Mouse (Mus musculus) limb, embryonic 13.5 days (tissue): ENCODE results near the gene Lrp2bp. TPM values are rescaled to one million over a fixed set of nuclear protein-coding genes. Genes with fewer than 3 reads are reported as not detected.

Source experiments
- ATAC-seq: fragments of 200-750 bp; cut with Nextera tagmentation; 2 replicates; pipeline ENCODE4 v1.8.0; 2017; ENCODE audit warnings: low read depth, moderate number of reproducible peaks, moderate TSS enrichment; ENCODE audit not compliant: low FRiP score
- H3K27ac ChIP-seq: fragments of 300-500 bp; sonication (generic); 2 replicates; pipeline ENCODE4 v1.5.1; 2015; ENCODE audit warnings: inconsistent platforms, mild to moderate bottlenecking, moderate library complexity
- H3K27me3 ChIP-seq: fragments of 300-500 bp; sonication (generic); 2 replicates; pipeline ENCODE4 v1.6.1; 2015; ENCODE audit warnings: mild to moderate bottlenecking, inconsistent platforms
- H3K36me3 ChIP-seq: fragments of 300-500 bp; sonication (generic); 2 replicates; pipeline ENCODE4 v1.6.1; 2015; ENCODE audit warnings: inconsistent platforms, mild to moderate bottlenecking, moderate library complexity
- H3K4me1 ChIP-seq: fragments of 300-500 bp; sonication (generic); 2 replicates; pipeline ENCODE4 v1.6.1; 2015; ENCODE audit warnings: inconsistent platforms
- H3K4me2 ChIP-seq: fragments of 300-500 bp; sonication (generic); replicated peaks from 2 replicates; pipeline ENCODE4 v1.6.1; 2015; ENCODE audit warnings: inconsistent platforms, mild to moderate bottlenecking, moderate library complexity
- H3K4me3 ChIP-seq: fragments of 300-500 bp; sonication (generic); 2 replicates; pipeline ENCODE4 v1.5.1; 2015; ENCODE audit warnings: moderate library complexity, mild to moderate bottlenecking, inconsistent platforms
- H3K9ac ChIP-seq: fragments of 300-500 bp; sonication (generic); 2 replicates; pipeline ENCODE4 v1.6.1; 2015; ENCODE audit warnings: mild to moderate bottlenecking, inconsistent platforms
- H3K9me3 ChIP-seq: fragments of 300-500 bp; sonication (generic); 2 replicates; pipeline ENCODE4 v1.6.1; 2016; ENCODE audit warnings: inconsistent platforms
- WGBS: fragments of 180-500 bp; shearing (Covaris S2); methylation state at CpG from one replicate; pipeline ENCODE4 v1.1.7; 2015; 5-methylcytosine and 5-hydroxymethylcytosine counted together
- polyA plus RNA-seq: library from polyadenylated mRNA; unstranded; fragments of >200 nt; fragmentation: Nextera tagmentation; extraction: Ambion mirVana; gene quantifications from 2 replicates; pipeline ENCODE4 v1.2.1, GENCODE M21; 2015

The Lrp2bp gene
- polyA plus RNA-seq, 1 experiment from 2014 or later: 0.28 TPM

GRCm38 (mm10) chr8:46040260-46040659 lies 41.2 kb downstream of the Lrp2bp start:
- no peak overlapping the region for H3K4me3 ChIP-seq
- no peak overlapping the region; the same call in 1 of the 2 replicates for H3K9ac ChIP-seq
- H3K9me3 ChIP-seq: no peaks in the 10 kb centered on the region
- peaks cover 39% of the 10 kb centered on the region for H3K36me3 ChIP-seq
- no peak for ATAC-seq
- 53% methylated on average over 13 of the region's 13 CpGs for WGBS
- no peaks in the 10 kb centered on the region for H3K27me3 ChIP-seq
- no peak overlapping the region for H3K4me2 ChIP-seq
- H3K27ac ChIP-seq: no peak overlapping the region
- H3K4me1 ChIP-seq: no peaks in the 10 kb centered on the region

- H3K4me1 ChIP-seq: no peaks in the 10 kb centered on the region
- no peak overlapping the region for H3K4me3 ChIP-seq
- peaks cover 14% of the 10 kb centered on the region for H3K36me3 ChIP-seq
- H3K27ac ChIP-seq: no peak overlapping the region
- H3K4me2 ChIP-seq: no peak overlapping the region
- H3K27me3 ChIP-seq: no peaks in the 10 kb centered on the region
- ATAC-seq: no peak
- no peaks in the 10 kb centered on the region for H3K9me3 ChIP-seq
- WGBS: 90% methylated on average over 5 of the region's 5 CpGs
- no peak overlapping the region for H3K9ac ChIP-seq
Measured at GRCm38 (mm10) chr8:46072798-46073197, 73.7 kb downstream of the Lrp2bp start.

DNA sequence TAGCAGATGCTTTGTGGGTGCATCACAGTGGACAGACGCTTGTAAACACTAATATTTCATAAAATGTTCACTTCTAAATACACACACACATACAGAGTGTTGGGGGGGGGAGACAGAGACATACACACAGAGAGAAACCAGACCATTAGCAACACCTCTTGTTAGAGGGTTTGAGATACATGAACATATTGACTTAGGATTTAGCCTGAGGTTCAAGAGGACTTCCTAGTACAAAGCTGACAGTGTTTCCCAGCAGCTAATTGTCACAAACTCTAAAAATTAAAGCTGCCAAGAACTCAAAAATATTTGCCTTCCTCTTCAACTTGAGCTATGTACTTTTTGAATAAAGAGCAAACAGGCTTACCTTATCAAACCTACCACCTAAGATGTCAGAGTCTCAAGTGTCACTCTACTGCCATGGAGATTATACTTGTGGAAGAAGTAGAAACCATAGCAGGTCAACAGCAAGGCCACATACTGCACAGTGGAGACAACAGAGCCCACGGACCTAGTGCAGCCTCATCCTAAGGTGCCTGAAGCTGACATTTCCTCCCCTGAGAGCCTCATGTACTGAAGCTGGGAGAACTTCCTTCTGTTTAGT lies 74.5 kb downstream of the Lrp2bp start:
- no peak overlapping the region for H3K27ac ChIP-seq
- H3K9me3 ChIP-seq: no peaks in the 10 kb centered on the region
- no peaks in the 10 kb centered on the region for H3K4me1 ChIP-seq
- H3K27me3 ChIP-seq: no peaks in the 10 kb centered on the region
- ATAC-seq: no peak
- WGBS: 84% methylated on average over 2 of the region's 2 CpGs
- no peak overlapping the region for H3K4me3 ChIP-seq
- no peak overlapping the region for H3K4me2 ChIP-seq
- H3K36me3 ChIP-seq: peaks cover 14% of the 10 kb centered on the region
- H3K9ac ChIP-seq: no peak overlapping the region

GRCm38 (mm10) chr8:46075223-46075622 lies 76.1 kb downstream of the Lrp2bp start:
- H3K27ac ChIP-seq: no peak overlapping the region
- H3K36me3 ChIP-seq: peaks cover 19% of the 10 kb centered on the region
- H3K4me1 ChIP-seq: no peaks in the 10 kb centered on the region
- H3K27me3 ChIP-seq: no peaks in the 10 kb centered on the region
- no peak overlapping the region for H3K9ac ChIP-seq
- no peaks in the 10 kb centered on the region for H3K9me3 ChIP-seq
- no peak overlapping the region for H3K4me3 ChIP-seq
- 92% methylated on average over 5 of the region's 5 CpGs for WGBS
- no peak for ATAC-seq
- H3K4me2 ChIP-seq: no peak overlapping the region

DNA sequence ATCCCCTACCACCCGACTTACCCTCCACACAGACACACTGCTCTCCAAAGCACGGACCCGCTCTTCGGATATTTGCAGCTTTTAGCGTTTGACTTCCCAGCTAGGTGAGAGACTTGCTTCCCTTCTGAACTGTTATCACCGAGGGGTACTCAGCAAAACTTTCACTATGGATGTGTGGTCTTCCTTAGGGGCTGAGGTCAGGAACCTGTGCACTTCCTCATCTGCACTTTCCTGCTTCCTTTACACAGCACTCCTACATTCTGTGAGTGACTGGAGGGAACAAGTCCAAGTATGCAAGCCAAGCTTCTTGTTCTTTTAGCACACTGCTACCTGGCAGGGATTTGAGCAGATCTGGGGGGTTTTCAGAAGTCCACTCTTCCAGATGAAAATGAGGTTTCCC lies 79.8 kb downstream of the Lrp2bp start:
- H3K36me3 ChIP-seq: peaks cover 10% of the 10 kb centered on the region
- H3K4me1 ChIP-seq: no peaks in the 10 kb centered on the region
- no peaks in the 10 kb centered on the region for H3K27me3 ChIP-seq
- WGBS: 80% methylated on average over 6 of the region's 6 CpGs
- no peaks in the 10 kb centered on the region for H3K9me3 ChIP-seq
- no peak overlapping the region for H3K27ac ChIP-seq
- no peak overlapping the region for H3K9ac ChIP-seq
- H3K4me3 ChIP-seq: no peak overlapping the region
- no peak overlapping the region for H3K4me2 ChIP-seq
- ATAC-seq: no peak

Other genes starting within 250 kb of the Lrp2bp start
- 46.0 and 52.5 TPM in 2 replicates for gene Pdlim3, start 113.8 kb upstream of the Lrp2bp start, polyA plus RNA-seq
- 0.14 and 0.23 TPM in 2 replicates for gene Ccdc110, start 64.7 kb upstream of the Lrp2bp start, polyA plus RNA-seq
- gene 1700029J07Rik, start 24.1 kb upstream of the Lrp2bp start, polyA plus RNA-seq: 3.3 and 3.7 TPM in 2 replicates
- gene Ufsp2, start 23.8 kb upstream of the Lrp2bp start, polyA plus RNA-seq: 93.0 and 104 TPM in 2 replicates
- 19.5 and 20.4 TPM in 2 replicates for gene Ankrd37, start 6.4 kb downstream of the Lrp2bp start, polyA plus RNA-seq
- 29.3 and 30.1 TPM in 2 replicates for gene Cfap97, start 152.5 kb downstream of the Lrp2bp start, polyA plus RNA-seq
- 5.9 and 6.6 TPM in 2 replicates for gene Snx25, start 152.9 kb downstream of the Lrp2bp start, polyA plus RNA-seq
- gene Slc25a4, start 212.0 kb downstream of the Lrp2bp start, polyA plus RNA-seq: 513 and 539 TPM in 2 replicates